ENCODE assay signal across 19 mouse cellular contexts in the genomic region with DNA sequence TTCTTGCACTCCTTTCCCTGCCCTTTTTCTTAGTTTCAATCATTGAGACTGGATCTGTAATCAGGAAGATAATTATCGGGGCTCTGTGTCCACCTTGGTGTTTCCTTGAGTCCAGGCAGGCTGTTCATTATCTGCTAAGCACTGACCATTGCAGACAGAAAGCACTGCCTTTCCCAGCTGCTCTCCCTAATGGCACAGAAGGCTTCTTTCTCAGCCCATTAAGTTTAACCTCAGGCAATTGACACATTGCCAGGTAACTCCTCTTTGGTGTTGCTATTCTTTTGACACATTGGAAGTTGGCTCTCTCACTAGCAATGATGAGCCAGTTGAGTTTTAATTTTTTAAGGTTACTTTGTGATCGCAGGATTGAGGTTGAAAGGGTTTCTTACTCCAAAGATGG.
DNase-seq lines count a peak whose midpoint lies in the region; ATAC-seq and TF ChIP-seq lines count a peak whose summit lies in the region.
"Had no signal": no experiment of that assay in that cellular context is flagged by ENCODE, and none has a peak within 500 bp of the region (broad histone marks: within the 10 kb centered on the region; RNA-seq: fewer than 3 reads in every experiment).

No protein-coding gene starts in this region.

- H3K4me3 ChIP-seq in hindbrain, postnatal 0 days (ENCODE audit: low read length) = no peak overlapping the region
- no peak overlapping the region for H3K4me3 ChIP-seq in hindbrain, embryonic 11.5 days (ENCODE audit: low read depth, low read length)
- no peak overlapping the region for H3K4me3 ChIP-seq in midbrain, postnatal 0 days (ENCODE audit: low read depth, low read length)
- no peak overlapping the region for H3K4me3 ChIP-seq in midbrain, embryonic 11.5 days (ENCODE audit: low read depth, low read length)
- no peak overlapping the region for H3K4me3 ChIP-seq in layer of hippocampus, adult 2 months
- H3K4me3 ChIP-seq: embryonic facial prominence, embryonic 10.5 days; forebrain, embryonic 15.5 days; heart, embryonic 13.5 days; hindbrain, embryonic 12.5 days had no signal

- WGBS in hindbrain, postnatal 0 days = 59% methylated on average over 2 of the region's 2 CpGs
- 84% methylated on average over 2 of the region's 2 CpGs for WGBS in hindbrain, embryonic 11.5 days
- 83% methylated on average over 2 of the region's 2 CpGs for WGBS in midbrain, postnatal 0 days
- WGBS in midbrain, embryonic 11.5 days = 90% methylated on average over 2 of the region's 2 CpGs

- no peak for TF ChIP-seq CTCF in hindbrain, postnatal 0 days (IDR thresholded peaks at IDR 0.05; ENCODE audit: low read depth)
- no peak for TF ChIP-seq CTCF in midbrain, postnatal 0 days (IDR thresholded peaks at IDR 0.05)
- TF ChIP-seq CTCF in layer of hippocampus, adult 2 months (conservative IDR thresholded peaks at IDR 0.05) = no peak

- H3K4me2 ChIP-seq in hindbrain, postnatal 0 days (ENCODE audit: low read depth, low read length) = no peak overlapping the region
- no peak overlapping the region for H3K4me2 ChIP-seq in hindbrain, embryonic 11.5 days (replicated peaks; ENCODE audit: low read depth, low read length)
- H3K4me2 ChIP-seq in midbrain, postnatal 0 days (ENCODE audit: low read depth, low read length, poor library complexity, severe bottlenecking) = no peak overlapping the region
- no peak overlapping the region for H3K4me2 ChIP-seq in midbrain, embryonic 11.5 days
- H3K4me2 ChIP-seq: forebrain, embryonic 15.5 days; heart, embryonic 13.5 days; hindbrain, embryonic 12.5 days had no signal

- peak; percentile 51 to 59 for DNase-seq in cerebellum, postnatal 10 days
- no peak for DNase-seq in cerebellum, adult 11-12 months
- peak; percentile 53 for DNase-seq in hindbrain, postnatal 0 days (ENCODE audit: low spot score)
- DNase-seq in hindbrain, embryonic 11.5 days (ENCODE audit: low spot score) = no peak
- peak; percentile 48 for DNase-seq in midbrain, postnatal 0 days (ENCODE audit: low spot score)
- no peak for DNase-seq in midbrain, embryonic 11.5 days (ENCODE audit: low spot score, missing footprints)
- DNase-seq in layer of hippocampus, adult 2 months (ENCODE audit: low spot score in 2 of 2) = no peak
- DNase-seq: adrenal gland, postnatal 14 days; gastrocnemius, postnatal 36 days; heart, adult 11 months; heart, postnatal 36 days had no signal

- no peak overlapping the region for H3K27ac ChIP-seq in hindbrain, postnatal 0 days
- H3K27ac ChIP-seq in hindbrain, embryonic 11.5 days (ENCODE audit: low read depth, low read length) = no peak overlapping the region
- H3K27ac ChIP-seq in midbrain, postnatal 0 days (ENCODE audit: low read depth, low read length) = no peak overlapping the region
- no peak overlapping the region for H3K27ac ChIP-seq in midbrain, embryonic 11.5 days (ENCODE audit: low read depth, low read length)
- no peak overlapping the region for H3K27ac ChIP-seq in layer of hippocampus, adult 2 months
- H3K27ac ChIP-seq: embryonic facial prominence, embryonic 10.5 days; forebrain, embryonic 15.5 days; heart, embryonic 13.5 days; hindbrain, embryonic 12.5 days had no signal

- no peaks in the 10 kb centered on the region for H3K36me3 ChIP-seq in hindbrain, postnatal 0 days (ENCODE audit: insufficient read depth, low read length)
- no peaks in the 10 kb centered on the region for H3K36me3 ChIP-seq in hindbrain, embryonic 11.5 days (ENCODE audit: control insufficient read depth, insufficient read depth, low read length)
- H3K36me3 ChIP-seq in midbrain, postnatal 0 days (ENCODE audit: insufficient read depth, low read length) = no peaks in the 10 kb centered on the region
- no peaks in the 10 kb centered on the region for H3K36me3 ChIP-seq in midbrain, embryonic 11.5 days (ENCODE audit: control insufficient read depth, insufficient read depth, low read length)
- H3K36me3 ChIP-seq: embryonic facial prominence, embryonic 10.5 days; forebrain, embryonic 15.5 days; heart, embryonic 13.5 days; hindbrain, embryonic 12.5 days had no signal

- H3K4me1 ChIP-seq in hindbrain, postnatal 0 days (ENCODE audit: insufficient read depth, low read length) = no peaks in the 10 kb centered on the region
- no peaks in the 10 kb centered on the region for H3K4me1 ChIP-seq in hindbrain, embryonic 11.5 days (replicated peaks; ENCODE audit: control insufficient read depth, insufficient read depth, low read length)
- H3K4me1 ChIP-seq in midbrain, postnatal 0 days (ENCODE audit: insufficient read depth, low read length) = no peaks in the 10 kb centered on the region
- no peaks in the 10 kb centered on the region for H3K4me1 ChIP-seq in midbrain, embryonic 11.5 days (ENCODE audit: control insufficient read depth, insufficient read depth, low read length)
- H3K4me1 ChIP-seq: embryonic facial prominence, embryonic 10.5 days; forebrain, embryonic 15.5 days; heart, embryonic 13.5 days; hindbrain, embryonic 12.5 days had no signal

- no peak overlapping the region for H3K9ac ChIP-seq in hindbrain, postnatal 0 days (replicated peaks; ENCODE audit: low read length)
- no peak overlapping the region for H3K9ac ChIP-seq in hindbrain, embryonic 11.5 days (ENCODE audit: low read depth, low read length)
- no peak overlapping the region for H3K9ac ChIP-seq in midbrain, postnatal 0 days (replicated peaks; ENCODE audit: low read length, poor library complexity, severe bottlenecking)
- H3K9ac ChIP-seq in midbrain, embryonic 11.5 days (ENCODE audit: low read length) = no peak overlapping the region
- H3K9ac ChIP-seq: forebrain, embryonic 15.5 days; heart, embryonic 13.5 days; hindbrain, embryonic 12.5 days had no signal

- H3K27me3 ChIP-seq in hindbrain, postnatal 0 days (ENCODE audit: insufficient read depth, low read length) = no peaks in the 10 kb centered on the region
- H3K27me3 ChIP-seq in hindbrain, embryonic 11.5 days (ENCODE audit: control insufficient read depth, insufficient read depth, low read length) = no peaks in the 10 kb centered on the region
- no peaks in the 10 kb centered on the region for H3K27me3 ChIP-seq in midbrain, postnatal 0 days (ENCODE audit: insufficient read depth, low read length)
- H3K27me3 ChIP-seq in midbrain, embryonic 11.5 days (ENCODE audit: control insufficient read depth, insufficient read depth, low read length) = no peaks in the 10 kb centered on the region
- H3K27me3 ChIP-seq: CH12.LX; forebrain, embryonic 15.5 days; heart, embryonic 13.5 days; hindbrain, embryonic 12.5 days had no signal

- H3K9me3 ChIP-seq in hindbrain, postnatal 0 days (ENCODE audit: low read length) = peaks cover 3% of the 10 kb centered on the region; the same call in 1 of the 2 replicates
- peaks cover 3% of the 10 kb centered on the region; the same call in 1 of the 2 replicates for H3K9me3 ChIP-seq in hindbrain, embryonic 11.5 days (ENCODE audit: control insufficient read depth, low read length)
- 0 out of 2 replicates have a peak, but pooled peaks cover 5% of the 10 kb centered on the region for H3K9me3 ChIP-seq in midbrain, postnatal 0 days (ENCODE audit: low read length)
- peaks cover 5% of the 10 kb centered on the region for H3K9me3 ChIP-seq in midbrain, embryonic 11.5 days (ENCODE audit: control insufficient read depth, low read length)
- H3K9me3 ChIP-seq: forebrain, embryonic 15.5 days had no signal

- peak; percentile 55; the same call in 1 of the 2 replicates for ATAC-seq in hindbrain, postnatal 0 days
- ATAC-seq in hindbrain, embryonic 11.5 days (ENCODE audit: low FRiP score) = no peak
- no peak for ATAC-seq in midbrain, postnatal 0 days (ENCODE audit: low FRiP score)
- ATAC-seq in midbrain, embryonic 11.5 days (ENCODE audit: low FRiP score) = no peak
- ATAC-seq: activated CD4-positive, CD25-positive, alpha-beta regulatory T cell, adult 4 months; forebrain, embryonic 15.5 days; intestine, embryonic 16.5 days; Patski had no signal

Comparison
In these comparisons a context has a peak if more than half of its experiments do, and no peak if none do; other contexts are left out.
1. DNase-seq: peak in cerebellum, postnatal 10 days (2 of 2), hindbrain, postnatal 0 days (single experiment) and midbrain, postnatal 0 days (single experiment); none in cerebellum, adult 11-12 months (single experiment), hindbrain, embryonic 11.5 days (single experiment), midbrain, embryonic 11.5 days (single experiment) and layer of hippocampus, adult 2 months (0 of 2).